Mouse (Mus musculus) adrenal gland, adult (tissue): ENCODE measurements around the gene Qrsl1.

ENCODE experiments used
- DNase-seq, 2 experiments: peaks; one replicate each; pipeline ENCODE4 v3.0.0; 2022 to 2023; ENCODE audit warnings: low spot score in 1 of 2; ENCODE audit not compliant: inconsistent age in 2 of 2

Gene Qrsl1

DNA sequence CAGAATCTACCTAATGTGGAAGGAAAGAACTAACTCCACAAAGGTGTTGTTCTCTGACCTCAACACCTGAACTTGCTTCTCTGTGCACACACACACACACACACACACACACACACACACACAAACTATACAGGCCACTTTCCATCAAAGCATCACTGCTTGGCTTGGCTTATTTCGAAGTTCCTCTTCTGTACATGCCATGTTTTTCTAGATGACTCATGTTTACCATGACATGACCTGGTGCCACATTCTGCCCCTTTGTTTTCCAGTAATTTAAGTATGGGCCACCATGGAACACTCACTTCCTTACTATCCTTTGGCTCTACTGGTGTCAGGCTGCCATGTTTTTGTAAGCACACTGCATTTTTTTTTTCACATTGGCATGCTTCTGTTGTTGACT, 30.1 kb downstream of the Qrsl1 start:
- no peak for DNase-seq

DNA sequence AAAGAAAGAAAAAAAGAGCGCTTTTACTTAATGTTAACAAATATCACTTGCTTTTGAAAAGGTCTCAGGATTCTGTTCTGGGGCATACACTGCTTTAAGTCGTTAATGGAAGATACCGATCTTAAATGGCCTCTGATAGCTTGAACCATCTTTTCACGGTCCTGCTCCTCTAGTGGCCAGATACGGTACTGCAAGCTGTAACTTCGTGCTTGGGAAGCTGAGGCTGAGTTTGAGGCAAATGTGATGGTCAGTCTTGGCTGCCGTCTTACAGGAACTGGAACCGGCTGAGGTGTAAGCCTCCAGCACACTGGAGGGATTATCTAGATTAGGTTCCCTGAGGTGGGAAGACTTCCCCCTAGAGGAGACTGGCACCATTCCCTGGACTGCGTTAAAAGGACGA, 30.8 kb downstream of the Qrsl1 start:
- peak; percentile 8 to 44 for DNase-seq

DNA sequence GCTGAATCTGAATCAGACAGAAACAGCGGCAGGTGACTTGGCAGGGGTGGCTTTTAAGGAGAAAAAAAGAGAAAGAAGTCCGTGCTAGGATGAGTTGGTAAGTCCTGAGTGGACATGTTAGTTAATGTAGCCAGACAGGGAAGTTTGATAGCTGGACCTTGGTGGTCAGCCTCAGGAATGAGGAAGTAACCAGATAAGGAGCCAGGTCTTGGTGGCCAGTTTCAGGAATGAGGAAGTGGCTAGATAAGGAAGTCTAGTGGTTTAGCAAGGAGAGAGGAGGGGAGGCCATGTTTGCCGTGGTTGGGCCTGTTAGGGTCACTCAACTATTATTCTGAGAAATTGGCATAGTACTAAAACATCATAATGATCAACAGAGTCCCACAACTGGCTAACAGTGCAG, 45.2 kb downstream of the Qrsl1 start:
- DNase-seq, result no peak

DNA sequence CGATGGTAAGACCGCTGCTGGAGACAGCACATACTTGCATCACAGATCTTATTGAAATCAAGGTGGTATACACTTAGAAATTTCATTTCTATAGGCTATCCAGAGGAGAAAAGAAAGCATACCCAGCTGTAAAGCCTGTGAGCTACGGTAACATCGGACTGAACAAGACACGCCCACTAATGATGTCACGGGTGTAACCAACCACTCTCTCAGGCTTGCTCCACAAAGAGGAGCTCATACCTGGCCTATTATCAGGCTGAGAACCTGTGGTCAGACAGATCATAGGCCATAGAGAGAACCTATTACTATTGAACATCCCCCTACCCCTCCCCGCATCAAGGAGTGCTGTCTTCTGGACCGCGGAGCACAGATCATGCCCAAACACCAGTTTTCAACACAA, 45.6 kb downstream of the Qrsl1 start:
- DNase-seq, result no peak

DNA sequence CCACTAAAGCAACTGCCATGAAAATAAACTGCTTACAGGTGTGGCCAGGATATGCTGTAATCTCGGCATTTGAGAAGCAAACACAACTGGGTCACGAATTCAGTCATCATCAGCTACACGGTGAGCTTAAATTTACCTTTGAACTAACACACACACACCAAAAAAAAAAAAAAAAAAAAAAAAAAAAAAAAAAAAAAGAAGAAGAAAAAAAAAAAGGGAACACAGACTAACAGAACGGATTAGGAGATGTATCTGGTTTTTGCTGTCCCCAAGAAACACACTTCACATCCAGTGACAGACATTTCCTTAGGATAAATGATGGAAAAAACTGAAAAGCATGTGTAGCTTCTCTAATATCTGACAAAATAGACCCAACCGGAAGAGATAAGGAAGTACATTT, 49.6 kb downstream of the Qrsl1 start:
- no peak for DNase-seq

DNA sequence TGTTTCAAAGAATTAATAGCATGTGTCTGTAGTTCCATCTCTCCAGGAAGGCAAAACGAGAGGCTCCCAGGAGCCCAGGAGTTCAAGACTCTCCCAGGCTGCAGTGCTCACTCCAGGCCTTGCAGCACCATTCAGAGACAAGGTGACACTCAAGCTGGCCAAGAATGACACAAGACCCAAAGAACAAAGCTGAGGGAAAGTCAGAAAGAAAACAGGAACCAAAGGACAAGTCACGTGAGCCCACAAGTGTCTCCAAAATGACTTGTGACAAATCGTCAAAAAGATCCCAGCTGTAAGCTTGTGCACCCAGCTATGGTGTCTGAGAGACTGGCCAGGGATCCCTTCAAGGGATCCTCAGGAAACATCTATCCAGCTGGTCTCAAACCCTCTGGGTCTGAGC, 52.1 kb downstream of the Qrsl1 start:
- DNase-seq, result no peak

DNA sequence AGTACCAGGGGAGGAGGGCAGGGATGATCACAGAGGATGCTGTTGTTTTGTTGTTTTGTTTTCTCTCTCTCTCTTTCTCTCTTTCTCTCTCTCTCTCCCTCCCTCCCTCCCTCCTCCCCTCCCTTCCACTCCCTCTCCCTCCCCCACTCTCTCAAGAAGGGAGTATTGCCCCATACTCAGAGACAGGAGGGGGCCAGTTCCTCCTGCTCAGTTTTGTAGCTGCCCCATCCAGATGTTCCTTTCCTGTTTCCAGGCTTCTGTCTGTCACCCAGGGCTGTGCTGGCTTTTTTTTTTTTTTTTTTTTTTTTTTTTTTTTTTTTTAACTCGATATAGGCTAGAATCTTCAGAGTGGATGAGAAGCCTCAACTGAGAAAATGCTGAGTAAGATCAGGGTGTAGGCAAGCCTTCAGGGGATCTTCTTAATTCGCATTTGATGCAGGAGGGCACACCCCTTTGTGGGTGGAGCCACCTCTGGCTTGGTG, 55.4 kb downstream of the Qrsl1 start:
- DNase-seq, result no peak

DNA sequence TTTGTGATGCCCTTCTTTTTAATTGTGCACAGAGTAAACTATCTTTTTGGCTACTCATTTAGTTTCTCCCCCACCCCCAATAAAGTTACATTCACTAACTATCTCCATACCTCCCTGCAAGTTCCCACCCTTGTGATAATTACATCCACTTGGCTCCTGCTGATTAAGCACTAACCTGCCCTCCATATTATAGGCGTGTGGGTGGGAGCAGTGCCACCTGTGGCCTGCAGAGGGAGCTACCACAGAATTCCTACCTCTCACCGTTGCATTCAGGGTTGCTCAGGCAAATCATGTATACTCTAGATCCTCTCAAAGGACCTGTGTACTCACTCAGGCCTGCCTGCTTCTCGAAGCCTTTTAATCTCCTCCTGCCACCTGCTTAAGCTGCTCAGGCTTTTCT, 56.1 kb downstream of the Qrsl1 start:
- no peak for DNase-seq

DNA sequence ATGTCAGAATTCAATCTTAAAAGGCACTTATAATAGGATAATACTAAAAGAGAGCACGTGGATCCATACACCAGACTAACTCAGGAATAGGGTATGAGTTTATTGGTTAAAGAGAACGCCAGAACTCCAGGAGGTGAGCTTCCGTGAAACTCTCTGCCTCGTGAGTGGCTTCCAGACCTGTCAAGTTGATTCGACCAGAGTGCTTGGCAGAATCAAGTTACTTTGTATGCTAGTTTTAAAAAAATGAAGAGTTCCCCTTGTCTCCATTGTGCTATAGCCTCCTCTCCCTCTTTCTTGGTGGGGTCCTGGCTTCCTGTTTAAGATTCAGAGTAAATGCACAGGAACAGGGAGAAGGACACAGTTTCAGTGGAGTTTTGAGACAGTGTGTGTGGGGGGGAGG, 60.1 kb downstream of the Qrsl1 start:
- DNase-seq, result no peak

DNA sequence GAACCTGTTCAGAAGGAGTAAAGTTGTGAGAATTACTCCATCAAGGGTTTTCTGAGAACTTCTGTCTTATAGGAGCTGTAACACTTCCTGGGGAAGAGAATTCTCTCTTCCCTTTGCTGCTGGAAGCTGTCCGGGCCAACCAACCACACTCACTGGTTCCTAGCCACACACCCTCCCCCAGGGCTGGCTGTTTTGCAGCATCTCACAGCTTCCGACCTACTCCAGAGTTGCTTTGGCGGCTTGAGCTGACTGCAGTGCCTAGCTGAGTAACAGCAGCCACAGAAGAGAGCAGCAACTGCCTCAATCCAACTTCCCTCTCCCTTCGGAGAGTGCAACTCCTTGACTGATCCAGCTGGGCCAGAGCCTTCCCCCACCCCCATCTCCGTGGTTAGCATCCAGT, 68.7 kb downstream of the Qrsl1 start:
- no peak for DNase-seq

DNA sequence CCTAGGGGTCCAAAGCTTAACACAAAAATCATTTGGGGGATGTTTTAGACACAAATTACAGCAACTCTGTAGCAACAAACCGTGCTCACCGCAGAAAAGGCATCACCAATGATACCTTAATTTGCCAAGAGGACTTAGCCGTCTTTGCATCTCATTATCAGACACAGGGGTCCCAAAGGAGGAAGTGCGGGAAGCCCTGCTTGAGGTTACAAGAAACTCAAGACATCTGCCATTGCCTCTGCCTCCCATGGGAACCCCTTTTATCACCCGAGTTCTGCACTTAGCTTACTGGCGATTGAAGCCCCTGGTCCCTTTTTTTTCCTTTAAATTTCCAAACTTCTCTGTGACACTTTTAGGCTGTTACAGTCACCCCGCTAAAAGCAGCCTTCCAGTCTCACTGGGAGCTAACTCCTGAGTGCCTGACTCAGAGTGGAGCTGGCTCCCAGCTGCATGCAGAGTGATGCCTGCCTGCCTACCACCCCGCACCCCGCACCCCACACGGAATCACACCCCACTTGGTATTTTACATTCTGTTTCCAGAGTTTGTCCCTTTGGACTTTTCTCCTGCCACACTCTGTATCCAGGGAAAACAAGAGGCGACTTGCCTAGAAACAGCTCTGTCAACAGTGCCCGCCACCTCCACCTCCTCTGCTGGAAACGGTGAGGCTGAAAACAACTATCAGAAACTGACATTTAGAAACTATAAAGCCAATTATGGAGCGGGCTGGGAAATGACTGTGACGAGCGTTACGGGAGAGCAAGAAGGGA, 71.1 kb downstream of the Qrsl1 start:
- DNase-seq, result no peak

DNA sequence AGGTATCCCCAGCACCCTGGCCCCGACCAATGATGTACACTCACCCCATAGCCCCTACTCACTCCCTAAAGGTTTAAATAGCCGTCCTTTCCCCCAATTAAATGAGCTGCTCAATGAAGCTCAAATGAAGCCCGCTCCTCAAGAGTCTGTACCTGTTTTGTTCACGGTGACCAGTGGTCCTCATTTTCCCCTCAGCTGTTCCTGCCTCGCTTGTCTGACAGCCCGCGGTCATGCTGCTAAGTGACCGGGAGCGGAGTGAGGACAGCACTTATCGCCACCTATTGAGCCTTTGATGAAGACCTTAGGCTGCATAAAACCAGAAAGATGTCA, 72.9 kb downstream of the Qrsl1 start:
- DNase-seq, result no peak

DNA sequence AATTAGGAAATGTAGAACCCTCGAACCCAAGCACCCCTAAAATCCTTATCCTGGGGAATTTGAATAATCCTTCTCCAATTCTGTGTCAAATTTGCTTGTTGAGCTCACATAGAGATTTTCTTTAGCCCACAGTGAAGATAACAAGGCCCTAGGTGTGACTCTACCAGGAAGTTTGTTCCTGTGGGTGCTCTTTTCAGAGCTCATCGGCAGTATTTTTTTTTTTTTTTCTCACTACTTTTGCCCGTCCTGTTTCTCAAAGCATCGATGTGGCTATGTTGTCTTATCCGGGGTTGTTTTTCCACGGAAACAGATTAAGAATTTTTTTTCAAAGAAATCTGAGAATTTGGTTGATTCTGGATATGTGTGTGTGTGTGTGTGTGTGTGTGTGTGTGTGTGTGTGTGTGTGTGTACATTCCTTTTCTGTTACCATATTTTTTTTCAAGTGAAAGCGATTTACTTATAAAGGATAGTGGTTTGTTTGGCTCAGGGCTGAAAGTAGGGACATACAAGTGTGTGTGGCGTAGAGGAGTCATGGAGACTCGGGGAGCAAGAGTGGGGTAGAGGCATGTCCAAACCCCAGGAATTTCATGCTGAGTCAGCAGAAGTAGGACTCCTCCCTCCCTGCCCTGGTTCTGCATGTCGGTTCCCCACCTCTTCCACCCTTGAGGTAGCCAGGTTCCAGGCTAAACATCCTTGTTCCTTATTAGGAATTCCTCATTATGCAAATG, 73.4 kb downstream of the Qrsl1 start:
- DNase-seq, result no peak

DNA sequence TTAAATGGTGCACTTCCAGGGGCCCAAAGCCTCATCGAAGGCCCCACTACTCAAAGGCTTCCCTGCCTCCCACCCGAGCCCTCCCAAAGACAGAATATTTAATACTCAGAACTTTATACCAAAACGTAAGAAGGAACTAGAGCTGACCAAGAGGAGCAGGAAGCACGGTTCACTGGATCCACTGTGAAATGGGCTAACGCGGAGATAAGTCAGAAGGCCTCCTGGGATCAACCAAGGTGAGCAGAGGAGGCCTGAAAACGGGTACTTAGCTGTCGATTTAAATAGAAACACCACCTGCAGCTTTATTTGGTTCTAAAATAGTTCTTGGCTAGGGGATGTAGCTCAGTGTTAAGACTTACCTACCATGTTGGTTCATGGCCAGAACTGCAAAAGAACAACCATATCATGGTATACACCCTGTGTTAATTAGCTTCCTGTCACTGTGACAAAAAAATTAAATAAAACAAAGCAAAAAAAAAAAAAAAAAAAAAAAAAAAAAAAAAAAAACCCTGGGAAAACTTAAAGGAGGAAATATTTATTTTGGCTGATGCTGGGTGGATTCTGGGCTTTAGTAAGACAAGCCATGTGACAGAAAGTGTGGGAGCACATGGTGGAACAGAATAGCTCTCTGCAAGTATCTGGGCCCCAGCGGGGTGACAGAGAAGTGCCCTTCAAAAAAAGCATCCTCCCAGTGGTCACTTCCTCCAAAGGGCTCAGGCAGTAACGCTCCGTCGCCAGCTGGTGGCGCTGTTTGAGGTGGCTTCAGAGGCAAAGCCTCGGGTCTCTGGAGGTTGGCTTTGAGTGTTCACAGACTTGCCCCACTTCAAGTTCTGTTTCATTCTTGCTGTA, 74.5 kb downstream of the Qrsl1 start:
- DNase-seq, result no peak

DNA sequence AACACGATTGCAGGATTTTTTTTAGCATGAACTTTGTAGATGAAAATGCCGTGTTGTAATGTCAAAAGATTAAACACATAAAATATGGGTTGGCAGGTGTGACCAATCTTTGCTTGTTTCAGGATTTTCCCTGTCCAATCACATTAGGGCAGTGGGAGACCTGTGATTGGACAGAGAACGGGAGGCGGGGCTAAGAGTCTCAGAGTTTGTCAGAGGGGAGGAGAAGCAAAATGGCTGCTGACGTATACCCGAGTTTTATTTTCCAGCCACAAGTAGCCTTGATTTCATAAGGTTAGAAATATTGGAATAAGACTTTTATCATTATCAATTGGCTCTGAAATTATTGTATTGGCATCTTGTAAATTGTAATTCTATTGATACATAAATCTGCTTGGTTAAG, 75.8 kb downstream of the Qrsl1 start:
- DNase-seq, result no peak

DNA sequence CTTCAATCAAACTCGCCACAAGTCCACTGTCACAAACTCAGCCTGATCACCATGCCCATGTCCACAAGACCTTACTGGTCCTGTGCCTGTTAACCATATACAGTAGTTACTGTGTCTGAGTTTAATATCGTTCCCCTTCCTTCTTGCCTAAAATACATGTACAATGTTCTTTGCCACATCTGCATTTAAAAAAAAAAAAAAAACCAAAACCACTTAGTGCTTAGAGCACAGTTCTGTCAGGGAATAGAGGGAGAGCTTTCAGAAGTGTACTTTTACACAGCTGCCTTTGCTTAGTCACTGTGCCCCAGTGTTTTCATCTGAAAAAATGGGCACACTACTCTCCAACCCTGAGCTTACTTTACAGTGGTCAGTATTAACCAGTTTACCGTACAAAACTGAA, 76.8 kb downstream of the Qrsl1 start:
- no peak for DNase-seq
